Mouse (Mus musculus) ovary, adult 10 weeks (tissue): ENCODE results near the gene Cpt2. TPM values are rescaled to one million over a fixed set of nuclear protein-coding genes. Genes with fewer than 3 reads are reported as not detected.

Source experiments
- polyA plus RNA-seq: library from polyadenylated mRNA; stranded (reverse); fragments of 350-450 nt; fragmentation: Illumina TruSeq; extraction: RNeasy Lipid Tissue Mini Kit (QIAGEN cat#74804); gene quantifications from one replicate; pipeline ENCODE4 v1.2.3, GENCODE M21; 2014

The Cpt2 gene
- 105 TPM for polyA plus RNA-seq

GRCm38 (mm10) chr4:107923145-107923802 lies at the start of gene Cpt2:
Gene Cpt2 (minus strand): TSS chr4:107923610.

GRCm38 (mm10) chr4:107967966-107968682 lies 44.7 kb upstream of the Cpt2 start, which contains the start of gene Slc1a7:
Gene Slc1a7 (plus strand): TSS chr4:107968332.

GRCm38 (mm10) chr4:107889731-107890432 lies 33.5 kb downstream of the Cpt2 start, which contains the start of gene 0610037L13Rik:
Gene 0610037L13Rik (plus strand): TSS chr4:107889813.

GRCm38 (mm10) chr4:107879254-107880050 lies 44.0 kb downstream of the Cpt2 start, which contains the start of gene Magoh:
Gene Magoh (plus strand): TSS chr4:107879755.

Other genes with a start within 250 kb of the Cpt2 start
- gene Dmrtb1, start 239.4 kb downstream of the Cpt2 start, polyA plus RNA-seq = not detected
- gene Lrp8, start 121.3 kb downstream of the Cpt2 start, polyA plus RNA-seq = 8.4 TPM
- gene Magoh, start 43.9 kb downstream of the Cpt2 start, polyA plus RNA-seq = 239 TPM
- gene 0610037L13Rik, start 33.8 kb downstream of the Cpt2 start, polyA plus RNA-seq = 15.3 TPM
- gene Slc1a7, start 44.7 kb upstream of the Cpt2 start, polyA plus RNA-seq = not detected
- 0.26 TPM for gene Podn, start 172.8 kb upstream of the Cpt2 start, polyA plus RNA-seq
- 254 TPM for gene Scp2, start 221.4 kb upstream of the Cpt2 start, polyA plus RNA-seq
- 8.3 TPM for gene Echdc2, start 241.8 kb upstream of the Cpt2 start, polyA plus RNA-seq